Mouse (Mus musculus): ENCODE measurements around the gene Pitpnm2. TPM values are rescaled to one million over a fixed set of nuclear protein-coding genes. Genes with fewer than 3 reads are reported as not detected.
A peak's percentile ranks its signal among the peaks of the same experiment; 100 is the strongest.

Gene Pitpnm2
- polyA plus RNA-seq, 1 experiment, result 54.9 TPM

- Histone ChIP-seq H3K4me1 (ENCODE audit: control insufficient read depth, insufficient read depth, low read length) (no peaks in the 10 kb centered on the region), H3K36me3 (ENCODE audit: control insufficient read depth, insufficient read depth, low read length) (peaks cover 6% of the 10 kb centered on the region), H3K27me3 (ENCODE audit: control insufficient read depth, insufficient read depth, low read length) (no peaks in the 10 kb centered on the region), H3K27ac (ENCODE audit: control insufficient read depth, insufficient read depth, low read depth, low read length) (no peak overlapping the region), H3K4me3 (ENCODE audit: control insufficient read depth, low read depth, low read length) (no peak overlapping the region)
- TF ChIP-seq CTCF (IDR thresholded peaks at IDR 0.05; ENCODE audit: control insufficient read depth, insufficient read depth, insufficient replicate concordance, low read depth, low read length) (no peak), POLR2A (IDR thresholded peaks at IDR 0.05; ENCODE audit: control insufficient read depth, low read depth, low read length) (no peak)
These were observed 8.5 kb upstream of the Pitpnm2 start for GRCm38 (mm10) chr5:124258026-124258425.

GRCm38 (mm10) chr5:124255141-124255540 lies 5.6 kb upstream of the Pitpnm2 start:
- TF ChIP-seq POLR2A (IDR thresholded peaks at IDR 0.05; ENCODE audit: control insufficient read depth, low read depth, low read length), result no peak
- H3K36me3 ChIP-seq (ENCODE audit: control insufficient read depth, insufficient read depth, low read length), result peaks cover 3% of the 10 kb centered on the region; the same call in 1 of the 2 replicates

DNA sequence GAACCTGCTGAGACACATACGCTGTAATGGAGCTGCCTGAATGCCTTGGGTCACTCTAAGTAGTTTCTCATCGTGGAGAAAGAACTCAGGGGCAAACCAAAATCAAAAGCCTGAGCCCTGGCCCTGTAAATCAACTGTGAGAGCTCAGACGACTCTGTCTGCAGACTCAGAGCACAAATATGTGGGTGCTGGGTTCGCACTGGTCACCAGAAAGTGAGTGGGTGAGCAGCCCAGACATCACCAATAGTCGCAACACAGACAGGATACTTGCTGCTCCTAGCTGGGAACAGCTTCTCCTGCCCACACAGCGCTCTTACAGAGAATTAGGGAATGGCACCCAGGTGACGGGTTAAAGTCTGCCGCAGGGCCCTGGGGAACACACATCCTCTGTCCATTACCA lies 4.0 kb upstream of the Pitpnm2 start:
- H3K4me1 ChIP-seq (ENCODE audit: control insufficient read depth, insufficient read depth, low read length), result peaks cover 5% of the 10 kb centered on the region
- no peaks in the 10 kb centered on the region for H3K27me3 ChIP-seq (ENCODE audit: control insufficient read depth, insufficient read depth, low read length)
- H3K4me3 ChIP-seq (ENCODE audit: control insufficient read depth, low read depth, low read length), result no peak overlapping the region
- peaks cover 1% of the 10 kb centered on the region; the same call in 1 of the 2 replicates for H3K36me3 ChIP-seq (ENCODE audit: control insufficient read depth, insufficient read depth, low read length)
- H3K27ac ChIP-seq (ENCODE audit: control insufficient read depth, insufficient read depth, low read depth, low read length), result no peak overlapping the region
- no peak for TF ChIP-seq CTCF (IDR thresholded peaks at IDR 0.05; ENCODE audit: control insufficient read depth, insufficient read depth, insufficient replicate concordance, low read depth, low read length)
- no peak for TF ChIP-seq POLR2A (IDR thresholded peaks at IDR 0.05; ENCODE audit: control insufficient read depth, low read depth, low read length)

More at GRCm38 (mm10) chr5:124255141-124255540, 5.6 kb upstream of the Pitpnm2 start:
- Histone ChIP-seq H3K4me1 (ENCODE audit: control insufficient read depth, insufficient read depth, low read length) (no peaks in the 10 kb centered on the region), H3K4me3 (ENCODE audit: control insufficient read depth, low read depth, low read length) (no peak overlapping the region), H3K27ac (ENCODE audit: control insufficient read depth, insufficient read depth, low read depth, low read length) (no peak overlapping the region), H3K27me3 (ENCODE audit: control insufficient read depth, insufficient read depth, low read length) (no peaks in the 10 kb centered on the region)

- H3K4me1 ChIP-seq (ENCODE audit: control insufficient read depth, insufficient read depth, low read length), result peaks cover 11% of the 10 kb centered on the region
- TF ChIP-seq CTCF (IDR thresholded peaks at IDR 0.05; ENCODE audit: control insufficient read depth, insufficient read depth, insufficient replicate concordance, low read depth, low read length), result no peak
- no peak for TF ChIP-seq POLR2A (IDR thresholded peaks at IDR 0.05; ENCODE audit: control insufficient read depth, low read depth, low read length)
- H3K27ac ChIP-seq (ENCODE audit: control insufficient read depth, insufficient read depth, low read depth, low read length), result no peak overlapping the region
- no peaks in the 10 kb centered on the region for H3K36me3 ChIP-seq (ENCODE audit: control insufficient read depth, insufficient read depth, low read length)
- H3K4me3 ChIP-seq (ENCODE audit: control insufficient read depth, low read depth, low read length), result no peak overlapping the region
- H3K27me3 ChIP-seq (ENCODE audit: control insufficient read depth, insufficient read depth, low read length), result no peaks in the 10 kb centered on the region
These were observed 3.2 kb upstream of the Pitpnm2 start for GRCm38 (mm10) chr5:124252580-124253320.

DNA sequence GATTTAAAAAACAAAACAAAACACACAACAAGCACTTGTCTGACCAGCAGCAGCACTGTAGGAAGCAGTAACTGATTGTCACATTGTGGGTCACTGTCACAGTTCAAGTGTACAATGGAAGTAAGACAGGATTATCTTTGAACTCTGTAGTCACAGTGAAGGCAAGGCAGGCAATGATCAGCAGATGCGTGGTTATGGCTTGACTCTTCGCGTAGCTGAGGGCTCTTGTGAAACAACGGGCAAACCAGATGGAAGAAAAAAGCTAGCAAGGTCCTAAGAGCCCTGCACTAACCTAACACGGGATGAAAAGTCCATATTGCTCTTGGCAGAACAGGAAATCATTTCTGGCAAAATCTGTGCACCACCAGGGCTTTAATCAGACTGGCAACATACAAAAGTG lies 1.5 kb upstream of the Pitpnm2 start:
- H3K27ac ChIP-seq (ENCODE audit: control insufficient read depth, insufficient read depth, low read depth, low read length), result no peak overlapping the region
- H3K4me3 ChIP-seq (ENCODE audit: control insufficient read depth, low read depth, low read length), result no peak overlapping the region
- TF ChIP-seq CTCF (IDR thresholded peaks at IDR 0.05; ENCODE audit: control insufficient read depth, insufficient read depth, insufficient replicate concordance, low read depth, low read length), result no peak
- H3K36me3 ChIP-seq (ENCODE audit: control insufficient read depth, insufficient read depth, low read length), result no peaks in the 10 kb centered on the region
- H3K4me1 ChIP-seq (ENCODE audit: control insufficient read depth, insufficient read depth, low read length), result peaks cover 11% of the 10 kb centered on the region
- H3K27me3 ChIP-seq (ENCODE audit: control insufficient read depth, insufficient read depth, low read length), result no peaks in the 10 kb centered on the region

- Histone ChIP-seq H3K27ac (ENCODE audit: control insufficient read depth, insufficient read depth, low read depth, low read length) (peak overlapping the region; percentile 86), H3K4me1 (ENCODE audit: control insufficient read depth, insufficient read depth, low read length) (peaks cover 15% of the 10 kb centered on the region), H3K4me3 (ENCODE audit: control insufficient read depth, low read depth, low read length) (peak overlapping the region; percentile 83), H3K27me3 (ENCODE audit: control insufficient read depth, insufficient read depth, low read length) (no peaks in the 10 kb centered on the region), H3K36me3 (ENCODE audit: control insufficient read depth, insufficient read depth, low read length) (no peaks in the 10 kb centered on the region)
- TF ChIP-seq POLR2A (IDR thresholded peaks at IDR 0.05; ENCODE audit: control insufficient read depth, low read depth, low read length) (no peak), CTCF (IDR thresholded peaks at IDR 0.05; ENCODE audit: control insufficient read depth, insufficient read depth, insufficient replicate concordance, low read depth, low read length) (no peak)
These were observed 531 bp downstream of the Pitpnm2 start for GRCm38 (mm10) chr5:124248845-124249613.

DNA sequence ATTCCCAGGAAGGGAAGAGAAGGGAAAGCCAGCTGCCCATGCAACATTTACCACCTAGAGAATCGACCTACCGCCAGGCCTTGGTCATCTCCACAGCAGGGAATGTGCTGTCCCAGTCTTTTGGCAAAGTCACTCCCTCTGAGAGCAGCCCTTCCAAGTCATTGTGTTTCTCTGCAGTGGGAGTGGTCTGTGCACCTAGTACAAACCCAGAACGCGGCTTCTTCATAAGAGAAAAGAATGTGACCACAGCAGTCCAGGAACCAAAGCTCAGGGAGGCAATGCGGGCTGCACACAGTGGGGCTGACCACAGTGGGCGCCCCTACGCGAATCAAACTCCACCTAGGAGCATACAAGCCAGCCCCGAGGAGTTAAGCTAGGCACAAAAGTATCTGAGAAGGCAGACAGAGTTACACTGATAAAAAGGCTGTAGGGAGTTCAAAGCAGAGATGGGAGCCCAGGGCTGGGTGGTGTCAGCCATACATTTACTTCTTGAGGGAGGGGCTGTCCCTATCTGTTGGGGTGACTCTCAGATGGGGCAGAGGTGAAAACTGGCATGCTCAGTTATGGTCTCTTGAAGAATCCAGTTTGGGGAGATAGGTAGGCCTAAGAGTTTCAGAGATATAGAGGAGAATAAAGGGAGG lies 1.5 kb downstream of the Pitpnm2 start:
- Histone ChIP-seq H3K4me3 (ENCODE audit: control insufficient read depth, low read depth, low read length) (no peak overlapping the region), H3K4me1 (ENCODE audit: control insufficient read depth, insufficient read depth, low read length) (peaks cover 17% of the 10 kb centered on the region), H3K27ac (ENCODE audit: control insufficient read depth, insufficient read depth, low read depth, low read length) (peak overlapping the region; percentile 78), H3K27me3 (ENCODE audit: control insufficient read depth, insufficient read depth, low read length) (no peaks in the 10 kb centered on the region), H3K36me3 (ENCODE audit: control insufficient read depth, insufficient read depth, low read length) (no peaks in the 10 kb centered on the region)
- TF ChIP-seq POLR2A (IDR thresholded peaks at IDR 0.05; ENCODE audit: control insufficient read depth, low read depth, low read length), result peak; percentile 34; the same call in 1 of the 2 replicates
- TF ChIP-seq CTCF (IDR thresholded peaks at IDR 0.05; ENCODE audit: control insufficient read depth, insufficient read depth, insufficient replicate concordance, low read depth, low read length), result no peak
